Mouse (Mus musculus) heart, adult 2 months (tissue): ENCODE measurements at regions not wholly inside any gene's neighbourhood (a gene's known extent, or its start where the extent isn't known, plus 50 kb on each side); places are given as distances from the start of the nearest gene placed in this dataset.

Experiments used
- DNase-seq, 2 experiments: peaks; one replicate each; pipeline ENCODE4 v3.0.0; 2021
- H3K27ac ChIP-seq: fragments of 200-600 bp; 2 replicates; pipeline ENCODE4 v1.8.1; 2022
- H3K27me3 ChIP-seq: fragments of 200-500 bp; 2 replicates; pipeline ENCODE4 v1.6.1; 2012; ENCODE audit warnings: mild to moderate bottlenecking, low read length, inconsistent platforms, mixed read lengths; ENCODE audit not compliant: control insufficient read depth, insufficient read depth
- H3K36me3 ChIP-seq: fragments of 200-500 bp; 2 replicates; pipeline ENCODE4 v1.6.1; 2012; ENCODE audit warnings: low read length, inconsistent platforms; ENCODE audit not compliant: control insufficient read depth, insufficient read depth
- H3K4me1 ChIP-seq: fragments of 200-500 bp; 2 replicates; pipeline ENCODE4 v1.6.1; 2011; ENCODE audit warnings: low read length; ENCODE audit not compliant: control insufficient read depth, insufficient read depth
- H3K4me3 ChIP-seq: fragments of 200-600 bp; 2 replicates; pipeline ENCODE4 v1.8.1; 2022
- H3K79me2 ChIP-seq: fragments of 200-500 bp; replicated peaks from 2 replicates; pipeline ENCODE4 v1.6.1; 2012; ENCODE audit warnings: mild to moderate bottlenecking, inconsistent platforms, low read length, moderate library complexity, mixed read lengths; ENCODE audit not compliant: control insufficient read depth, insufficient read depth
- H3K9ac ChIP-seq: fragments of 200-500 bp; 2 replicates; pipeline ENCODE4 v1.6.1; 2012; ENCODE audit warnings: low read depth, mild to moderate bottlenecking, control low read depth, inconsistent platforms, low read length, mixed read lengths
- CTCF ChIP-seq: fragments of 200-600 bp; IDR thresholded peaks from 2 replicates; pipeline ENCODE4 v1.8.1; 2022; ENCODE audit warnings: antibody characterized with exemption, mild to moderate bottlenecking, moderate library complexity
- EP300 ChIP-seq: fragments of 200-500 bp; IDR thresholded peaks from 2 replicates; pipeline ENCODE4 v1.6.1; 2011; ENCODE audit warnings: low read depth, low read length, control low read depth; ENCODE audit not compliant: insufficient read depth
- POLR2A ChIP-seq: fragments of 200-500 bp; IDR thresholded peaks from 2 replicates; pipeline ENCODE4 v1.6.1; 2011; ENCODE audit warnings: mild to moderate bottlenecking, low read depth, low read length, control low read depth; ENCODE audit not compliant: insufficient read depth
- WGBS: fragments of 180-500 bp; shearing (Covaris S2); methylation state at CpG from one replicate; pipeline ENCODE4 v1.1.7; 2018; 5-methylcytosine and 5-hydroxymethylcytosine counted together
- intact Hi-C: fragments of 180-260 bp; cut with DNase I; formaldehyde crosslinking; loops from one replicate; pipeline ENCODE4 v1.15.1; 2025

GRCm38 (mm10) chr15:90346757-90347156, 122.6 kb downstream of the Alg10b start:
- WGBS = 42% methylated on average over 9 of the region's 9 CpGs
- H3K4me3 ChIP-seq = no peak overlapping the region
- intact Hi-C loops = no loop called here

DNA sequence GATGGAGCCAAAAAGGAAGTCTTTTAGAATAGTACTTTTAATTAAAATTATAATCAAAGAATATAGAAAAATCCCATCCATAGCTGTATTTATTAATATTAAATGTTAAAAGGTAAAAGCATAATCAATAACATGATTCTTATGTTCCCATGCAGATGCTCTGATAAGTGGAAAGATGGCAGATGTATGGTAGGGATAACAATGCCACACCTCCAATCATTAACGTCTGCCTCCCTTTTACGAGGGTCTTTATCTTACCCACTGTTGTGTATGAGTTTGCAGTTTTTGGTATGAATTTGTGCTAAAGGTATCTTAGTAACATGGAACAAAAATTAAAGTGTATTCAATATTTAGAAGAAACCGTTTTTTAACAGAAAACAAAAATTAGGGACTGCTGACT, 127.8 kb downstream of the Alg10b start:
- Histone ChIP-seq H3K36me3 (no peaks in the 10 kb centered on the region), H3K4me3 (no peak overlapping the region), H3K27ac (no peak overlapping the region), H3K27me3 (no peaks in the 10 kb centered on the region), H3K4me1 (no peaks in the 10 kb centered on the region), H3K9ac (no peak overlapping the region), H3K79me2 (no peaks in the 10 kb centered on the region)
- DNase-seq = no peak
- WGBS = 81% methylated on average over 3 of the region's 3 CpGs
- intact Hi-C loops = no loop called here
- TF ChIP-seq CTCF = no peak
- no peak for TF ChIP-seq EP300
- no peak for TF ChIP-seq POLR2A

More at GRCm38 (mm10) chr15:90346757-90347156, 122.6 kb downstream of the Alg10b start:
- Histone ChIP-seq H3K27me3 (no peaks in the 10 kb centered on the region), H3K27ac (no peak overlapping the region), H3K9ac (no peak overlapping the region), H3K36me3 (no peaks in the 10 kb centered on the region), H3K79me2 (no peaks in the 10 kb centered on the region), H3K4me1 (no peaks in the 10 kb centered on the region)
- DNase-seq = no peak
- TF ChIP-seq CTCF (no peak), EP300 (no peak), POLR2A (no peak)

DNA sequence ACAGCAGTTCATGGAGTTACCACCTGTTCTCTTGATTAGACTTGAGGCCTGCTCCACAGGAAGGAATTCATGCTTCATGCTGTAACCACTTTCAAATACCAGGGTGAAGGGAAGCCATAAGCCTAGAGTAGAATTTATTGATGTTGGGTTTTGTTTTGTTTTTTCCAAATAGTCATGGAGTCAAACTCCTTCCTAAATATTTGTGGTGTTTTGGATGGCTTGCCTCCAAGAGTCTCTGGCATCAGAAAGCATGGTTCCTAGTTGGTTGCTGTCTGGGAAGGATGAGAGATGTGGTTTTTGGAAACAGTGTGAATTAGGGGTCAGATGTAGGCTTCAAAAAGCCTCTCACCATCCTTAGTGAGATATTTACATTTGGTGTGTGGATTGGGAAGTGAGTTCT, 141.5 kb downstream of the Alg10b start:
- Histone ChIP-seq H3K27me3 (no peaks in the 10 kb centered on the region), H3K27ac (no peak overlapping the region), H3K4me1 (no peaks in the 10 kb centered on the region), H3K4me3 (no peak overlapping the region), H3K36me3 (no peaks in the 10 kb centered on the region), H3K79me2 (no peaks in the 10 kb centered on the region), H3K9ac (no peak overlapping the region)
- DNase-seq = no peak
- no peak for TF ChIP-seq EP300
- no peak for TF ChIP-seq POLR2A
- intact Hi-C loops = no loop called here

GRCm38 (mm10) chr15:90377959-90378358, 153.8 kb downstream of the Alg10b start:
- Histone ChIP-seq H3K27ac (no peak overlapping the region), H3K4me1 (no peaks in the 10 kb centered on the region), H3K79me2 (no peaks in the 10 kb centered on the region), H3K27me3 (no peaks in the 10 kb centered on the region), H3K4me3 (no peak overlapping the region), H3K36me3 (no peaks in the 10 kb centered on the region), H3K9ac (no peak overlapping the region)
- TF ChIP-seq EP300 = no peak
- TF ChIP-seq POLR2A = no peak
- no peak for TF ChIP-seq CTCF
- 72% methylated on average over 2 of the region's 2 CpGs for WGBS
- DNase-seq = no peak
- intact Hi-C loops = no loop called here

DNA sequence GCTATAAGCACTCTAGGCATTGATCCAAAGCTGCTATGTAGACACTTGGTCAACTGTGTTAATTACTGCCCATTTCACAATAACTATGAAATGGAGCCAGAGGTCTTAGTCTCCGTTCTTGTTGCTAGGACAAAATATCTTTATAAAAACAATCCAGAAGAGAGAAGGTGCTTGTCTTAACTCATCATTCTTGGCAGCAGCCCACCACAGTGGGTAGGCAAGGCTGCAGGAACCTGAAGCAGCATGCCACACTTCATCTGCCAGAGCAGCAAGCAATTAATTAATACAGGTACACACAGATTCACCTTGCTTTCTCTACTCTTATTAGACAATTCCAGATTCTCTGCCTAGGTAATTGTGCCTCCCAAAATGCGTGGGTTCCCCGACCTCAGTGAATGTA, 172.8 kb downstream of the Alg10b start:
- no peaks in the 10 kb centered on the region for H3K79me2 ChIP-seq
- no peaks in the 10 kb centered on the region for H3K4me1 ChIP-seq
- H3K27me3 ChIP-seq = no peaks in the 10 kb centered on the region
- H3K4me3 ChIP-seq = no peak overlapping the region
- intact Hi-C loops = no loop called here
- no peak overlapping the region for H3K27ac ChIP-seq
- H3K36me3 ChIP-seq = no peaks in the 10 kb centered on the region
- DNase-seq = no peak
- TF ChIP-seq CTCF = no peak
- no peak for TF ChIP-seq EP300
- no peak for TF ChIP-seq POLR2A
- 74% methylated on average over 3 of the region's 3 CpGs for WGBS
- no peak overlapping the region for H3K9ac ChIP-seq

- no peak for DNase-seq
- WGBS = 91% methylated on average over 2 of the region's 2 CpGs
These were observed 173.7 kb downstream of the Alg10b start for GRCm38 (mm10) chr15:90397691-90398377.

More at GRCm38 (mm10) chr15:90397691-90398377, 173.7 kb downstream of the Alg10b start:
- no peak overlapping the region for H3K4me3 ChIP-seq
- TF ChIP-seq EP300 = no peak
- no peak for TF ChIP-seq POLR2A
- no peak for TF ChIP-seq CTCF
- no peaks in the 10 kb centered on the region for H3K79me2 ChIP-seq
- H3K27me3 ChIP-seq = no peaks in the 10 kb centered on the region
- no peaks in the 10 kb centered on the region for H3K4me1 ChIP-seq
- no peaks in the 10 kb centered on the region for H3K36me3 ChIP-seq
- H3K9ac ChIP-seq = no peak overlapping the region
- H3K27ac ChIP-seq = no peak overlapping the region
- intact Hi-C loops = no loop called here
